Mouse (Mus musculus) embryonic facial prominence, embryonic 14.5 days (tissue): Measurements from ENCODE around the gene Nr6a1. TPM values are rescaled to one million over a fixed set of nuclear protein-coding genes. Genes with fewer than 3 reads are reported as not detected.
A peak's percentile ranks its signal among the peaks of the same experiment; 100 is the strongest.

Experiments
- ATAC-seq: fragments of 200-750 bp; cut with Nextera tagmentation; 2 replicates; pipeline ENCODE4 v1.8.0; 2017; ENCODE audit warnings: low read depth, moderate number of reproducible peaks, moderate TSS enrichment
- DNase-seq: peaks from one replicate; pipeline ENCODE4 v3.0.0-alpha.2; 2015; ENCODE audit warnings: low spot score
- H3K27ac ChIP-seq: fragments of 300-500 bp; sonication (generic); replicated peaks from 2 replicates; pipeline ENCODE4 v1.5.1; 2014; ENCODE audit warnings: low read depth, mild to moderate bottlenecking, low read length, moderate library complexity
- H3K27me3 ChIP-seq: fragments of 300-500 bp; sonication (generic); replicated peaks from 2 replicates; pipeline ENCODE4 v1.6.1; 2014; ENCODE audit warnings: low read length; ENCODE audit not compliant: control insufficient read depth, insufficient read depth
- H3K36me3 ChIP-seq: fragments of 300-500 bp; sonication (generic); 2 replicates; pipeline ENCODE4 v1.6.1; 2014; ENCODE audit warnings: low read length, mixed read lengths; ENCODE audit not compliant: control insufficient read depth, insufficient read depth
- H3K4me1 ChIP-seq: fragments of 300-500 bp; sonication (generic); 2 replicates; pipeline ENCODE4 v1.6.1; 2014; ENCODE audit warnings: antibody characterized with exemption, low read length; ENCODE audit not compliant: control insufficient read depth, insufficient read depth
- H3K4me2 ChIP-seq: fragments of 300-500 bp; sonication (generic); 2 replicates; pipeline ENCODE4 v1.6.1; 2014; ENCODE audit warnings: low read depth, mild to moderate bottlenecking, low read length, moderate library complexity, mixed read lengths
- H3K4me3 ChIP-seq: fragments of 300-500 bp; sonication (generic); 2 replicates; pipeline ENCODE4 v1.5.1; 2014; ENCODE audit warnings: low read depth, mild to moderate bottlenecking, low read length
- H3K9ac ChIP-seq: fragments of 300-500 bp; sonication (generic); 2 replicates; pipeline ENCODE4 v1.6.1; 2014; ENCODE audit warnings: low read depth, mild to moderate bottlenecking, low read length, moderate library complexity, mixed read lengths
- H3K9me3 ChIP-seq: fragments of 300-500 bp; sonication (generic); 2 replicates; pipeline ENCODE4 v1.6.1; 2016; ENCODE audit warnings: low read length; ENCODE audit not compliant: control insufficient read depth
- WGBS: fragments of 180-500 bp; shearing (Covaris S2); extraction: QIAGEN DNeasy Blood & Tissue Kit; methylation state at CpG from one replicate; pipeline ENCODE4 v1.1.7; 2014; 5-methylcytosine and 5-hydroxymethylcytosine counted together
- polyA plus RNA-seq: library from polyadenylated mRNA; unstranded; fragments of >200 nt; fragmentation: Nextera tagmentation; extraction: Ambion mirVana; gene quantifications from 2 replicates; pipeline ENCODE4 v1.2.1, GENCODE M21; 2014

Gene Nr6a1
- polyA plus RNA-seq, 1 experiment from 2014 or later = 1.7 TPM

GRCm38 (mm10) chr2:38943161-38943560 is 15.7 kb upstream of the Nr6a1 start:
- Histone ChIP-seq H3K27me3 (no peaks in the 10 kb centered on the region), H3K4me3 (no peak overlapping the region), H3K9ac (no peak overlapping the region), H3K4me2 (no peak overlapping the region), H3K36me3 (no peaks in the 10 kb centered on the region), H3K27ac (no peak overlapping the region), H3K4me1 (no peaks in the 10 kb centered on the region), H3K9me3 (no peaks in the 10 kb centered on the region)
- DNase-seq (no peak), ATAC-seq (no peak)
- WGBS = 85% methylated on average over 5 of the region's 5 CpGs

- ATAC-seq (no peak), DNase-seq (no peak)
- no peaks in the 10 kb centered on the region for H3K36me3 ChIP-seq
- H3K9me3 ChIP-seq = no peaks in the 10 kb centered on the region
- H3K27me3 ChIP-seq = no peaks in the 10 kb centered on the region
- H3K27ac ChIP-seq = no peak overlapping the region
- WGBS = 76% methylated on average over 2 of the region's 2 CpGs
- no peak overlapping the region for H3K4me2 ChIP-seq
- H3K4me3 ChIP-seq = no peak overlapping the region
- 0 out of 2 replicates have a peak, but pooled peaks cover 5% of the 10 kb centered on the region for H3K4me1 ChIP-seq
- H3K9ac ChIP-seq = no peak overlapping the region
Observed at GRCm38 (mm10) chr2:38941898-38942297, 14.4 kb upstream of the Nr6a1 start.

DNA sequence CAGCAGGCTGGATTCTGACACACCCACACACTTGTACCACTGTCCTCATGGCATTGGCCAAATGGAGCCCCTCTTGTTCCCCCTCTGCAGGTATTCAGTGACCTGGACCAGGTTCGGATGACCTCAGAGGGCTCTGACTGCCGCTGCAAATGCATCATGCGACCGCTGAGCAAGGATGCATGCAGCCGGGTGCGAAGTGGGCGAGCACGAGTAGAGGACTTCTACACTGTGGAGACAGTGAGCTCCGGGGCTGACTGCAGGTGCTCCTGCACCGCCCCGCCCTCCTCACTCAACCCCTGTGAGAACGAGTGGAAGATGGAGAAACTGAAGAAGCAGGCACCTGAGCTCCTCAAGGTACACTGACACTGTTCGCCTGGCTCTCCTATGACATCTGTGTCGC is 13.9 kb upstream of the Nr6a1 start:
- Histone ChIP-seq H3K4me2 (no peak overlapping the region), H3K27ac (no peak overlapping the region), H3K27me3 (no peaks in the 10 kb centered on the region), H3K9me3 (no peaks in the 10 kb centered on the region), H3K4me1 (0 out of 2 replicates have a peak, but pooled peaks cover 6% of the 10 kb centered on the region), H3K9ac (no peak overlapping the region), H3K4me3 (no peak overlapping the region), H3K36me3 (no peaks in the 10 kb centered on the region)
- ATAC-seq (no peak), DNase-seq (no peak)
- 81% methylated on average over 14 of the region's 14 CpGs for WGBS

DNA sequence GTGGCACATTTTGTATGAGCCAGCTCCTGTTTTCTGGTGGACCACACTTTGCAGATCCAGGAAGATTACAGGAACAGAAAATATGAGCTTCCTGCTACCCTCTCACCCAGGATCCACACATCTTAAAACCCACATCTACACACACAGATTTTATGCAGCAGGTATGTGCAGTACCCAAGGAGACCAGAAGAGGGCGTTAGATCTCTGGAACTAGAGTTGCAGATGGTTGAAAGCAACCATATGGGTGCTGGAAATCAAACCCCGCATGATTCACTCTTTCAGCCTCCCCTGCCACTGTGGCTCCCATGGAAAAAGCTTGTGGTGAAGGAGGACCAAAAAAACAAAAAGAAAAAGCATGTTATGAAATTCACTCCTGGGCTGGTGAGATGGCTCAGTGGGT is 11.6 kb upstream of the Nr6a1 start:
- Histone ChIP-seq H3K4me3 (no peak overlapping the region), H3K4me2 (no peak overlapping the region), H3K27ac (no peak overlapping the region), H3K9me3 (no peaks in the 10 kb centered on the region), H3K9ac (no peak overlapping the region), H3K27me3 (no peaks in the 10 kb centered on the region), H3K4me1 (peaks cover 16% of the 10 kb centered on the region), H3K36me3 (no peaks in the 10 kb centered on the region)
- DNase-seq (no peak), ATAC-seq (no peak)
- WGBS = 67% methylated on average over 2 of the region's 2 CpGs

GRCm38 (mm10) chr2:38938007-38938406 is 10.5 kb upstream of the Nr6a1 start:
- Histone ChIP-seq H3K9ac (no peak overlapping the region), H3K27ac (no peak overlapping the region), H3K27me3 (no peaks in the 10 kb centered on the region), H3K4me3 (no peak overlapping the region), H3K9me3 (no peaks in the 10 kb centered on the region), H3K4me2 (no peak overlapping the region), H3K36me3 (no peaks in the 10 kb centered on the region), H3K4me1 (peaks cover 18% of the 10 kb centered on the region)
- 88% methylated on average over 1 of the region's 1 CpGs for WGBS
- DNase-seq (no peak), ATAC-seq (no peak)

DNA sequence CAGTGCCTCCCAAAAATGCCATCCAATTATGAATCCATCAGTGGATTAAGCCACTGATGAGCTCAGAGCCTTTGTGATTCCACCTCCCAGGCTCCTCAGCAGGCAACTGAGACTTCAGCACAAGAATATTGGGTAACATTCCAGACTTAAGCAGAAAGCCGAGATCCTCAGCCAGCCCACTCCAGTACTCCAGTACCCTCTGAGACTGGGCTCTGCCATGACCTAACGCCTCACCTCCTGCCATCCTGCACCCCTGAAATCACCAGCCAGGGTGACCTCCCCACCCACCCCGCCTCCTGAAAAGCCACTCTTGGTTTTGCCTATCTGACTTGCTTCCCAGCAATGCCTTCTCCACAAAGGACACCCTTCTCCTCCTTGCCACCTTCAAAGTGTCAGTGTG is 9.9 kb upstream of the Nr6a1 start:
- Histone ChIP-seq H3K4me2 (no peak overlapping the region), H3K9ac (no peak overlapping the region), H3K27ac (no peak overlapping the region), H3K36me3 (no peaks in the 10 kb centered on the region), H3K27me3 (no peaks in the 10 kb centered on the region), H3K4me1 (peaks cover 18% of the 10 kb centered on the region), H3K4me3 (no peak overlapping the region), H3K9me3 (no peaks in the 10 kb centered on the region)
- DNase-seq (no peak), ATAC-seq (no peak)
- 67% methylated on average over 3 of the region's 3 CpGs for WGBS

DNA sequence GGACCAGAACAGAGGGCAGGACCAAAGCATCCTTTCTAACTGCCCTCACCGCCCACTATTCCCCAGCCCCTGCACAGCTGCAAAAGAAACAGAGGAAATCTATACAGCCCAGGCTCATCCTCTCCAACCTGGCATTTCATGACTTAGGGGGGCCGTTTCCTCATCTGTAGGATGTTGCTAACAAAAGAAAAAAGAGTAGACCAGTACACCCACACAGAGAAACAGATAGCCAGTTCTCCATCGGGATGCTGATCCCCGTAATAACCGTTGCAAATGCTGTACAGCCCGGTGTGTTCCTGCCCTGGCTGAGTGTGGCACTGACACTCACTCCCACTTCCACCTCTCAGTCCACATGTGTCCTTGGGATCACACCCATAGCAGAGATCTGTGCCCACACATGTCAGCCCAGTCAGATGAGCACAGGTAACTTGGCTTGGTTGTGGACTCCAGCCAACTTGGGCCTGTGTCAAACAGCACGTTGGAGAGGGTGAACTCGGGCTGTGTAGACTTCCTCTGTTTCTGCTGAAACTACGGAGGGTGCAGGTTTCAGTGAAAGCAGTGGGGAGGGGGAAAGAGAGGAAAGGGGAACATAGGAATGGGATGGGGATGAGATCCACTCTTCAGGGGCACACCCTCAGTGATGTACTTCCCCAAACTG is 9.4 kb upstream of the Nr6a1 start:
- H3K27me3 ChIP-seq = no peaks in the 10 kb centered on the region
- H3K4me3 ChIP-seq = no peak overlapping the region
- no peak overlapping the region for H3K27ac ChIP-seq
- DNase-seq = no peak
- H3K36me3 ChIP-seq = no peaks in the 10 kb centered on the region
- no peaks in the 10 kb centered on the region for H3K9me3 ChIP-seq
- H3K9ac ChIP-seq = no peak overlapping the region
- H3K4me2 ChIP-seq = no peak overlapping the region
- 59% methylated on average over 9 of the region's 9 CpGs for WGBS
- peaks cover 22% of the 10 kb centered on the region for H3K4me1 ChIP-seq
- ATAC-seq = no peak

- peak; percentile 51 for DNase-seq
- Histone ChIP-seq H3K4me2 (peak overlapping the region; percentile 38), H3K4me1 (peaks cover 29% of the 10 kb centered on the region), H3K4me3 (no peak overlapping the region), H3K36me3 (no peaks in the 10 kb centered on the region), H3K27ac (peak overlapping the region; percentile 78), H3K9ac (peak overlapping the region; percentile 30; the same call in 1 of the 2 replicates), H3K9me3 (no peaks in the 10 kb centered on the region), H3K27me3 (no peaks in the 10 kb centered on the region)
- WGBS = 35% methylated on average over 5 of the region's 5 CpGs
- ATAC-seq = no peak
Observed at GRCm38 (mm10) chr2:38934936-38935335, 7.4 kb upstream of the Nr6a1 start.

- WGBS = 15% methylated on average over 2 of the region's 2 CpGs
- Histone ChIP-seq H3K27me3 (no peaks in the 10 kb centered on the region), H3K4me2 (peak overlapping the region; percentile 38), H3K36me3 (no peaks in the 10 kb centered on the region), H3K4me1 (peaks cover 29% of the 10 kb centered on the region), H3K27ac (peak overlapping the region; percentile 78), H3K4me3 (no peak overlapping the region), H3K9me3 (no peaks in the 10 kb centered on the region), H3K9ac (0 out of 2 replicates have a peak overlapping the region, but pooled peaks have one; percentile 30)
- ATAC-seq = peak; percentile 66
- DNase-seq = peak; percentile 74
Observed at GRCm38 (mm10) chr2:38933931-38934330, 6.4 kb upstream of the Nr6a1 start.
